Mouse (Mus musculus): ENCODE measurements around the gene Kcnn1.

The Kcnn1 gene

DNA sequence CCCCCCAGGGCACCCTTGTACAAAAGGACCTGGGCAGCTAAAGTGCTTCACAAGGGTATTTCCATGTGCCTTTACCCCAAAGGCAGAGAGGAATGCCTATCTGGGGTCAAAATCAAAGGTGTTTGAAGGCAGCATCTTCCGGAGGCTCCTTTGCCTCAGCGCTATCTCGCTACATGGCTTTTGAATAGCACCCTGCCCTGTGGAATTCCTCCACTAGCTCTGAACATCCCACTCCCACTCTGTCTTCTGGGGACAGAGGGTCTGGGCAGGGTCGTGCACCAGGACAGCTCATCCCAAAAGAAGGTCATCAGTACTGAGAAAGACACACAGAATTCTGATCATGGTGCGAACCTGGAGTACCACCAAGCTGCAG lies 6.1 kb upstream of the Kcnn1 start:
- in situ Hi-C loops (cut with MboI, MseI): no loop called here

DNA sequence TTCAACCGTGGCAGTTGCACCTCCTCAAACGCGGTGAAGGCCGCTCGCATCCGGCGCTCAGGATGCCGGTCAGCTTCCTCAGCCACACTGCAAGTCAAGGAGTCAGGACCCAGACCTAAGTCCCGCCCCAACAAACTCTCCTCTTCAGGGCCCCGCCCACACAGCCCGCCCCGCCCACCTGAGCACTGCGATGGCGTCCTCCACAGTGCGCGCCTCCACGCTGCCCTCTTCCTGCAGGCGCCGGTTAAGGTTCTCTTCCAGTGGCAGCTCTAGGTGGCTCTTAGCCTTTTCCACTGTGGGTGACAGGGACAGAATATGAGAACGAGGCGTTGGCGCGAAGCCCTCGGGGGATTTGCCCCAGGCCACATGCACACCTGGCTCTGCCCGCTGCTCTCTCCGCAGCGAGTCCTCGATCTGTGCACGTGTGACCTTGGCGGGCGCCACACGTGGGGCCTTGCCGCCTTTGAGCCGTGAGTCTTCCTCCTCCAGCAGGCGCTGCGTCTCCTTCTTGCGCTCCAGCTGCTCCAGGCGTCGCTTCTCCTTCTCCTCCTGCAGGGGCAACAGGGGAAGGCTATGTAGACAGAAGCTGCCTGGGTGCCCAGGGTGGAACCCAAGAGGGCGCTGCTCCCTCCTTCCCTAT lies 5.6 kb upstream of the Kcnn1 start:
- in situ Hi-C loops (cut with MboI, MseI): no loop called here

DNA sequence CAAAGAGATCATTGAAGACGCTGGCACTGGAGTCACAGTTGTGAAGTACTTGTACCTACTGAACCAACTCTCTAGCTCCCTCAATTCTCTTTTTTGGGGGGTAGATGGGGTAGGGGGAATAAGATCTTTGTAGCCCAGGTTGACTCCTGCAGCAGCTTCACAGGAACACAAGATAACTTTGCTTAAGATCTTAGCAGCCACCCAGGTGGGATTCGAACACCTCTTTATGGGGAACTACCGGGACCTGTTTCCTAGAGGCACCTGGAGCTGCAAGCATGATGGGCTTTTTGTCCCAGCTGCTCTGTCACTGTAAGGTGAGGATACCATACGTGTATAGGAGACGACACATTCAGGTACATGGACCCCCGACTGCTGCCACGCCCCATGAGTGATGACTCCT lies 3.5 kb upstream of the Kcnn1 start:
- in situ Hi-C loops (cut with MboI, MseI): no loop called here

DNA sequence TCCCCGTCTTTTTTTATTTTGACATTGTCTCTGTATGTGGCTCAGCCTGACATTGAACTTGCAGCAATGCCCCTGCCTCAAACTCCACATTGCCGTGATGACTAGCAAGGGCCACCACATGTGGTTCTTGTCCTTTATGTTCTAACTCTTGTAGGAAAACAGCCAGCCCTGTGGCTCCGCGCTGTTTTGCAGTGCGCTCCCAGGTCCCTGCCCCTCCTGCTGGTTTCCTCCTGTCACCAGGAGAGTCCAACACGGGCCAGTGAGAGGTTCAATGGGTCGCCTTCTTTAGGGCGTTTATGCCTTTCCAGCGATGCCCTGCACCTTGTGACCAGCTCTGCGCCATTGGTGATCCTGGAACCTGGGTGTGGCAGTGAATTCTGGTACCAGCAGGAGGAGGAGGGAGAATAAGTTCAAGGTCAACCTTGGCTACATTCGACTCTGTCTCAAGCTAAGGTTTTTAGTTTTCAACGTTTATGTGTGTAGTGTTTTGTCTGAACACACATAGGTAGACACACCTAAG lies 3.0 kb upstream of the Kcnn1 start:
- in situ Hi-C loops (cut with MboI, MseI): no loop called here

DNA sequence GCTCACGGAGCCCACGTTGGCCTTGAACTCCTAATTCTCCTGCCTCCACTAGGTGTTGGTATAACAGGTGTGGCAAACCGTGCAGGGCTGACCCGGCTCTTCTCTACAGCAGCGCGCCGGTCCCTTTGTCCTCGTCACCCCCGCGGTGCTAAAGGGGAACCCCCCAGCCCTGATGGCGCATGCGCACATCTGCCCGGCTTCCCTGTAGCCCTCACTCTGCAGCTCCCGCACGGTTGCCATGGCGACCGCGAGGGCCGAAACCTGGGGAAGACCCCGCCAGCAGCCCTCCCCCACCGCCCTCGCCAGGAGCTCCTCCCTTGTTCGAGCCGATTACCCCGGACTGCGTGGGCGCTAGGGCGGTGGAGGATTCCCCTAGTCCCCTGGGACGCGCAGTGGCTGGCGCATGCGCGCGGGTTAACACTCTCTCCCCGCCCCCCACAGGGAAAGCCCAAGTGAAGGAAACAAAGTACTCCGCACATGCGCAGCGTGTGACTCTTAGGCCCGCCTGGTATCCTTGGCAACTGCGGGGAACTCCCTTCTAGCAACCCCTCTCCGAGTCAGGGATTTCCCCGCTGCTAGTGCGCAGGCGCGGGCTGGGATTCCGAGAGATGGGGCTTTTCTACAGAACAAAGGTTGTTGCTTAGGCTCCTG lies 2.4 kb upstream of the Kcnn1 start:
- in situ Hi-C loops (cut with MboI, MseI): no loop called here

DNA sequence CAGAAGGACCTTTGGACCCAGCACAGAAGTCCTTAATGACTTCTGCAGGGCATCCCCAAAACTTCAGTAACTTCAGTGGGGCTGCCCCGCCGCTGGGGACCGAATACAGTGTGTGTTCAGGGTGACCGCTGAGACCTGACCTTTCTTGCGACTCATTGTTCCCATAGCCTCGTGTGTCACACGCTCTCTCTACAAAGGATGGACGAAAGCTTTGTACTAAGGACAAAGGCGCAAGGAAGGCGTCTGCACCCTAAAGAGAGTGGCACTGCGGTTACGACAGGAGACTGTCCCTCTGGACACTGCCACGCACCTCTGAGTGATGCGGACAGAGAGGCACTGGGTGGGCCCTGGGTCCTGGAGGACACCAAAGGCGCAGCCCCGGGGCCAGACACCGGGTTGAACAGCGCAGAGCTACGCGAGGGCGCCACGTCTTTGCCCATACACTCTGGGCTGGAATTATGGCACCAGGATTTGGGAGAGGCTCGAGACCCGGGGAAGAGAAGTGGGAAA lies 1.7 kb upstream of the Kcnn1 start:
- in situ Hi-C loops (cut with MboI, MseI): no loop called here

DNA sequence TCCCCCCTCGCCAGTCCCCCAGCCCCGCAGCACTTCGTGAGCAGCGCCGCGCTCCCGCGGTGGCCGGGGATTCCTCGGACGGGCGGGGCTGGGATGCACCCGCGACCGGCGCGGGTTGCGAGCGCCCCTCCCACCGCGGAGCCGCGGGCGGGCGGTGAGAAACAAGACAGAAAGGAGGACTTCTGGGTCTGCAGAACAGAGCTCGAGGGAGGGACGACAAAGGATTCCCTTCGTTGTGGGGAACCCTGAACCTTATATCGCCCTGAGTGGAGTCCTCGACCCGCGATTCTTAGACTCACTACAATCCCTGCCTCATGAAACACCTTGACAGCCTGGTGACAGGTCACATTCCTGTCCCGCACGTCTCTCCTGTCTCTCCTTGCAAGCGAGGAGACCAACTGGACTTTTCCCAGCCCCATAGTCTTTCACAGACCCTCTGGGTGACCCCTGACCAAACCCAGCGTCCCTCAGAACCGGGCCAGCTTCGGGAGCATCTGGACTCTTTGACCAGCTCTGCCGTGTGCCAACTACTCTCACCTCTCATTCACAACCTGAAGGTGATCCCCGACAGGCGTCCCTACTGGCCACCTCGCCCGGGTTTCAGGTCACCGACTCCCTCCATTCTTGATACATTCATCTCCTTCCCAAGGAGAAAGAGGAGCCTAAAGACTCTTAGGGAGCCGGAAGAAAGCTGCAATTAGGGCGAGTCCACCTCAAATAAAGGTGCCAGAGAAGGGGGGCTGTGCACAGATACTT lies 1.1 kb upstream of the Kcnn1 start:
- in situ Hi-C loops (cut with MboI, MseI): no loop called here

DNA sequence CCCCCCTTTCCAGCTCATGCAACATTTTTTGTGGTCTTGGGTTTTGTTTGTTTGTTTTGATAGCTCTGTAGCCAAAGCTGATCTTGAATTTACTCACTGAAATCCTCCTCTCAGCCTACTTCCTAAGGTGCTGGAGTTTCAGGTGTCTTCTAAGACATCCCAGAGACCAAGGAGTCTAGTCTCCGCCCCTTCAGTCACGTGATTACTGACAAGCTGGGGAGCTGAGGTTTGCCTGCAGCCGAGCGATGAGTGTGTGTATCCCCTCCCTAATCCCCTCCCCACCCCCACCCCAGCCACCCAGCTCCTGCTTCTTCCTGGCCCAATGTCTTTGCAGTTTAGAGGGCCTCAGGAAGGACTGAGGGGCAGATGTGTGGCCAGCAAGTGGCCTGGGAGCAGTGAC lies 5.5 kb downstream of the Kcnn1 start:
- in situ Hi-C loops (cut with MboI, MseI): no loop called here

DNA sequence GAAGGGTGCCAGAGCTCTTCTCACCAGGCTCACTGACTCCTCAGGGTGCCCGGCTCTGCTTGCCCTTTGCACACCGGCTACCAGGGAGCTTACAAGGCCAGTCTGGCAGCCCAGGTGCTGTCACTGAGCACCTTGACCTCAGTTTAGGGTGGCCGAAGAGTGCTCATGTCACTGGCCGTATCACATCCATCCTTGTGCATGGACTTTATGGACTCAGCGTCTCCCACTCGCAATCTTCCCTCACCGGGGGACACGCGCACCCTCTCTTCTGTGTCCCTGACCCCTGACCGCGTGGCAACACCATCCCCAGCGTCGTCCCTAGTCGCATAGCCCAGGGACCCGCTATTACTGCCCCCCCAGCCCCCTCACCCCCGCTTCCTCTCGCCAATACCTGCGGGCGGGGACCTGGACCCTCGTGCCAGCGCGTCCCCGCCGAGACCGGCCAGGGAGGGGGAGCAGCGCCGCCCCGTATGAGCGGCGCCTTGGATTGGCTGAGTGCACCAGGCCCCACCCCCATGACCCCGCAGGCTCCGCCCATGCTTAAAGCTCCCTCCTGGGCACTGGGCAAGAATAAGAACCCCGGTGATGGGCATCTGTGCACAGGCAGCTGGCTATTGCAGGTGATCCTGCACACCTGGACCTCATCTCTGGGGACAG lies 6.4 kb downstream of the Kcnn1 start:
- in situ Hi-C loops (cut with MboI, MseI): no loop called here

DNA sequence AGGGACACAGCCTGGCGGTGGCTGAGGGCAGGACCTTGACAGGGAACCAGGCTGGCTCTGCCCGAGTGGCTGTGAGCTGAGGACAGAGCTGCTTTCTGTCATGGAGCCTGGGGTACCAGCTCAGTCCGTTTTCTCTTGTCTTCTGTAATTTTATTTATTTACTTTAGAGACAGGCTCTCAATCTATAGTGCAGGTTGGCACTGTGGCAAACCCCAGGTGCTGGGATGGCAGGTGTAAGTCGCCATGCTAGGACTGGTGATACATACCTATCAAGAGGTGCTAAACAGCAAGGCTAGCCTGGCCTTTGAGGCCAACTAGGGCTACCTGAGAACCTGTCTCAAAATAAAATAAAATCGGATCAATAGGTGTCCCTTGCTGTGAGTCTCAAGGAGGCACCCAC lies 7.0 kb downstream of the Kcnn1 start:
- in situ Hi-C loops (cut with MboI, MseI): no loop called here

DNA sequence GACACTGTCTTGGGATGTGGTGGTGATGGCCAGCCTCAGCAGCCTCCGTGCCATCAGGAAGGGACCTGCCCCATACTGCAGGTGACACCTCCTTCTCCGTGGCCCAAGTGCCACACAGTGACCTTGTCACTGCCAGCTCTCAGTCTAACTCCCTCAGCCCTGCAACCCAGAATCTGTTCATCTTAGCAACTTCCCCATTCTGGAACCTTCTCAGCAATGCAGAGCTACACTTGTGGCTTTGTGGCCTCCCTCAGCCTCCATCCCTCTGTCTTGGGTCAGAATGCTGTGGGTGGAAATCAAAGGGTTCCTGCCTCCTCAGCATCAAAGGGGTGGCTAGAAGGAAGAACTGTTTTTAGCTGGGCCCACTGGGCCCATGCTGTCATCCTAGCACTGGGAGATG lies 9.2 kb downstream of the Kcnn1 start:
- in situ Hi-C loops (cut with MboI, MseI): no loop called here

DNA sequence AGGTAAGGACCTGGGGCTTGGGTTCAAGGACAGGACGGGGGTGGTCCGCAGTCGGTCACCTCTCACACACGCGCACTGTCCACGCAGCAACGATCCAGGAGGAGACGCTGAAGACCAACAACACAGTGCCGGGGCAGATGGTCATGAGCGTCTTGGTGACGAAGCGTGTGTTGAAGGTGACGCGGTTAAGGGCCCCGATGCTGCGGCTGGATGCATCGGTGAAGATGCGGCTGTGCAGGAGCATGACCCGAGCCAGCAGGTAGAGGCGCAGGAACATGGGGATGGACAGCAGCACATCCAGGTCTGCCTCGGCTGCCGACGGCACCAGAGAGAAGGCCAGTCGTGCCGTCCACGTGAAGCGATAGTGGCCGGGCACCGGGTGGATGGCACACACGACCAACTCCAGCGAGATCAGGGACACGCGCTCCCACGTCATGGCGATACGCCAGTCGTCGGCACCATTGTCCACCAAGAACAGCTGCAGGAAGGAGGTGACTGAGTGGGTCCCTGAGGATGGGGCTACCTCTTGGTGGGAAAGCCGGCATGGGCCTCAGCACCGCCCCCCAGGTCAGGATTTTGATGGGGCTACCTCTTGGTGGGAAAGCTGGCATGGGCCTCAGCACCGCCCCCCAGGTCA lies 10.3 kb downstream of the Kcnn1 start:
- in situ Hi-C loops (cut with MboI, MseI): no loop called here

DNA sequence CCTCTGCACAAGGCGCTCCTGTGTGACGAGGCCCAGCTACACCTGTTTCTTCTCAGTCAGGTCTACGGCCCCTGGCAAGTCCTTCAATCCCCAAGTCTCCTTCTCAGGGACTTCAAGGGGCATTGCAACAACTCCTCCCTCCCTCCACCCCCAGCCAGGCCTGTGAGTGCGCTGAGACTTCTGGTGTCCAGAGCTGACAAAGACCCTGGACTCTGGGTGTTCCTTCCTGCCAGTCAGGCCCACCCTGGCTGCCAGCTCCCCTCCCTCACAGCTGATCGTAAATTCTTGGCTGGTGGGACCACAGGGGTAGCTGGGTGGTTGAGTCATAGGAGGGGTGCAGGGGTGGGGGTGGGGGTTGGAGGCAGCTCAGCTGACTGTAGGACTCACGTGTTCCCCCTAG lies 11.2 kb downstream of the Kcnn1 start:
- in situ Hi-C loops (cut with MboI, MseI): no loop called here

DNA sequence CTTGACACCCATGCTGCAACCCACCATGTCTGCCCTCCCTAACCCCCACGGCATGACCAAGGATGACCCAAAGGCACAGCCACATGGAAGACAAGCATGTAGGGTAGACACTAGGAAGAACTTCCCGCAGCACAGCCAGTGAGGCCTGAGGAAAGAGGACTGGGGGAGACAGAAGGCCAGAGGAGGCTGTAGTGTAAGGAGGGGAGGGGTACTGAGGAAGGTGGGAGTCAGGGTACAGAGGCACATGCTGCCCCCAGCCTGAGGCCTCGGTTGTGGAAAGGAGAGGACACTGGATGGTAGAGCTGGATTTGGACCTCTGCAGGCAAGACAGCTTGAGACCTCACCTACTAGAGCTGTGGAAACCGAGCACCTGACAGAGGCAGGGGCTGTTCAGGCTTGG lies 12.1 kb downstream of the Kcnn1 start:
- in situ Hi-C loops (cut with MboI, MseI): no loop called here

DNA sequence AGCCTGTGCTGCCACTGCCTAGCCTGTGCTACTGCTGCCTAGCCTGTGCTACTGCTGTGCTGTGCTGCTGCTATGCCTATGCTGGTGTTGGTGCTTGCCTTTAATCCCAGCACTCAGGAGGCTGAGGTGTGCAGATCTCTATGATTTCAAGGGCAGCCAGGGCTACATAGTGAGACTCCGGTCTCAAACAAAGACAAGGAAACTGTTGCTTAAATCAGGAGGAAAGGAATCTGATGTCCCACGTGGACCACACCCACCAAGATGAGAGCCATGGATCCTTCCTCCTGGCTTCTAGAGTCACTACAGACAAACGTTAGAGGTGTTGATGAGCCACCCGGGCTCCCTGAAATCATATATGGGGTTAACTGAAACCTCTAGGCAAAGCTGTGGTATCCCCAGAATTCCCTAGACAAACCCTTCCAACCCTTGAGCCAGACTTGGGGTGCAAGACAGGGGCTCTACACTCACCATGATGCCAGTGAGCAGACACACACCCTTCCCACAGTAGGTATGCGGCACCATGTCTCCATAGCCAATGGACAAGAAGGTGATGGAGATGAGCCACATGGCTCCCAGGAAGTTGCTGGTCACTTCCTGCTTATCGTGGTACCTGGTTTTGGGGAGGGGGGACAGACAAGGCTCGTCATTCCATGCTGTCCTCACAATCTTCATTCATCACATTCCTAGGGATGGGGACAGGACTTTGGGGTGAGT lies 12.8 kb downstream of the Kcnn1 start:
- in situ Hi-C loops (cut with MboI, MseI): no loop called here

DNA sequence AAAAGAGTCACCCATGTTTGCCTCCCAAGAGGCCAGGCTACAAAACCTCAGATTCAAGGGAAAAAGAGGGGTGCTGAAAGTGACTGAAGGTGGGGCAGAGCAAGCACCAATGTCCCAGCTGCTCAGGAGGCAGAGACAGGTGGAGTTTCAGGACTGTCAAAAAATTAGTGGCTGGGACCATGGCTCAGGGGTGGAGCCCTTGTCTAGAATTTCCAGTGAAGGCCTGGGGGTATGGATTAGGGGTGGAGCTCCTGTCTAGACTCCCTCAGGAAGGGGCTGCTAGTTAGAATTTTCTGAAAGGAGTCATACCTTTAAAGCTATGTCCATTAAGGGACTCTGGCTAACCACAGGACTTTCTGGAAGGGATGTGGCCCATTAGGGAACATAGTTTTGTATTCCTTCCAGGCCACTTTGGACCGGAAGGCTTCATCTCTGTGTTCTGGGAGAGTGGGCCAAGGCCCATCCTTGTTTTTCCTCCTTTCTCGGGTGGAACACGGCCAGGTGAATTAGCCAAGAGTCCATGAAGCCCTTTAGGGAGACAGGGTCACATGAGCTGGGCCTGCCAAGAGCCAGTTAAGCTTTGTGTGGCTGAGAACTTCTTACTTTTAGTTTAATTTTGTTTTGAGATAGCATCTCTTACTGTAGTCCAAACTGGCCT lies 13.6 kb downstream of the Kcnn1 start:
- in situ Hi-C loops (cut with MboI, MseI): no loop called here

DNA sequence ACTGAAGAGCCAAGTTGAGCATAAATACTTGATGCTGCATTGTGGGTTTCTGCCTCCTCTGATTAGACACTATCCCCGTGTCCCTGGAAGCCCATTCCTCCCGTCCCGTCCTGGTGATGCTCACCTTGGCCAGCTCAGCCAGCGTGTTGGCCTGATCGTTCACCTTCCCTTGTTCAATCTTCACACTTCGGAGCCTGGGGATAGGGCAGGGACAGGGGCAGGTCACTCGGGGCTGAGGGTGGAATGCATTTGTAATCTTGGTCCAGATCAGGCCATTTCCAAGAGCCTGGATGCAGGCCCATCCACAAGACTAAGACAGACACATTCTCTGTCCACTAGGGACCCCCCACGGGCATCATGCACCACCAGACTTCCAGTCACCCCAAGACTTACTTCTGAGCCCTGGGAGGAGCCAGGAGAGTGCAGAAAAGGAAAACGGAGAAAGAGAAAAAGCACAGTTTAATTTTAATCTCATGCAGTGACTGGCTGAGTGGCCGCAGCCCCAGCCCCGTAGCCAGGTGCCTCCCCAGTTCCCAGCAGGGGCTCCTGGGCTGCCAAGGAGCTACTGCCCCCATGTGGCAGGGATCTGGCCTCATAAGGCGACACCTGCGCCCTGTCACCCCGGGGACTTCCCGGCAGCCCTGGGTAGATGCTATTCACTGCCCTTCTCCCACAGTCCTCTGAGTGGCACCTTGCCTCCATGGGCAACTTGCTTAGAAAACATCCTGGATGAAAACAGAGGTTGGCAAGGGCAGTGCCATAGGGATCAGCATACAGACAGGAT lies 16.5 kb downstream of the Kcnn1 start:
- in situ Hi-C loops (cut with MboI, MseI): no loop called here

DNA sequence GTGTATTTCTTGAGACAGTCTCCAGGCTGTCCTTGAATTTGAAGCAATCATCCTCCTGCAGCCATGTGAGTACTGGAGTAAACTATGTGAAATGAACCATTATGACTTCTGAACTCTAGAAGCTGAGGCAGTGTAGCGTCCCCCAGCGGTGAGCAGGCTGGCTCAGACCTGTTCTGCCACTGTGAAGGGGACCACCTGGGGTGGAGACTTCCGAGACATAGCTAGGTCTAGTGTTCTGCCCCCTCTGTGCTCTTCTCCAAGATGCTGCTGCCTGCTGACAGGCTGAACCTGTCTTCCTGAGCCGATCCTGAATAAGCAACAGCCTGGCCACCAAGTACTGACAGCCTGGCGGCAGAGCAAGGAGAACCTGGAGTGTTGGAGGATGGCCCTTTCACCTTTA lies 17.9 kb downstream of the Kcnn1 start:
- in situ Hi-C loops (cut with MboI, MseI): no loop called here

DNA sequence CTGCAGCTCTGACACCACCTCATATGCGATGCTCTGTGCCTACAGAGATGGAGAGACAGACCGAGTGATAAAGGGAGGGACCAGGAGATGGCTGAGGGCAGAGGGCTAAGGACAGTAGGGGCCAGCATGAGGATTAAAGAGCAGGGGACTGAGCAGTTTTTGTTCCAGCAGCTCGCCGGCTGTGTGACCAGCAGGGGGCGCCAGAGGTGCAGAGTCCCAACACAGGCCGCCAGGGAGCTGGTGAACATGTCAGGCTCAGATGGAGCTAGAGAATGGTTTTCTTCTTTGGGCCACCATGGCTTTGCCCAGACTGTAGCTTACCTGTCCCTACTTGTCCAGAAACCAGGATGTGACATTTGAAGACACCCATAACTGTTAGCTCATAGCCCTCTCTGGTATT lies 18.5 kb downstream of the Kcnn1 start:
- in situ Hi-C loops (cut with MboI, MseI): loop anchor here (5.0 kb wide), 1 partner anchor 77 kb away; no protein-coding TSS in a partner anchor

DNA sequence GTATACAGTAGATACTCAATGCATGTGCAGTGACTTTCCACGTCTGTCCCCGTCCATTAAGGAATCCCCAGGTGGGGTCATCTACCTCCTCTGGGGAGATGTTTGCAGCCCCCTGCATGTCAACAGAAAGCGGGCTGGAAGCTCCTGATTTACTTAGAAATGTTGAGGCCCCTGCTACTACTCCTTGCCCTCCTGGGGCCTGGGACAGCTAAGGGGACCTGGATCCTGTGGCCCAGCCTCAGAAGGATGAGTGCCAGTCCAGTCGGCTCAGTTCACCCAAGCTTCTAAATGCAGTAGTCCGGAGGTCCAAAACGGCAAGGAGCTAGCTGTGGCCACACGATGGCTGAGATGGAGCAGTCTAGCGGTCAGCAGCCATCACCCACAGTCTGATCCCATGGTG lies 19.1 kb downstream of the Kcnn1 start:
- in situ Hi-C loops (cut with MboI, MseI): loop anchor here (5.0 kb wide), 1 partner anchor 77 kb away; no protein-coding TSS in a partner anchor
